Mouse (Mus musculus) left cerebral cortex, postnatal 36 days (tissue): Measurements from ENCODE around the gene Nfkbil1. TPM values are rescaled to one million over a fixed set of nuclear protein-coding genes. Genes with fewer than 3 reads are reported as not detected.

ENCODE experiments used
- DNase-seq, 2 experiments: peaks; one replicate each; pipeline ENCODE4 v3.0.0; 2021 to 2022; ENCODE audit warnings: low spot score in 2 of 2, mixed read lengths in 1 of 2
- intact Hi-C: fragments of 180-260 bp; cut with DNase I; formaldehyde crosslinking; loops from one replicate; pipeline ENCODE4 v1.15.1; 2025
- total RNA-seq, 2 experiments: library from RNA; stranded (reverse); gene quantifications; 2 replicates each; pipeline ENCODE4 v1.2.3; 2021

Gene Nfkbil1
- total RNA-seq, 2 experiments from 2014 or later: 15.5 to 16.6 TPM

- DNase-seq: no peak
- intact Hi-C loops: loop anchor here (5.0 kb wide), 1 partner anchor 47 kb away; no protein-coding TSS in a partner anchor
Measured at GRCm38 (mm10) chr17:35255704-35256103, 20.1 kb upstream of the Nfkbil1 start.

- intact Hi-C loops: loop anchor here (5.0 kb wide), 1 partner anchor 47 kb away; no protein-coding TSS in a partner anchor
- no peak for DNase-seq
Measured at GRCm38 (mm10) chr17:35255301-35255700, 19.7 kb upstream of the Nfkbil1 start.

GRCm38 (mm10) chr17:35254241-35255098 lies 18.9 kb upstream of the Nfkbil1 start:
- DNase-seq: no peak
- intact Hi-C loops: loop anchor here (5.0 kb wide), 1 partner anchor 48 kb away; no protein-coding TSS in a partner anchor

- intact Hi-C loops: no loop called here
- no peak for DNase-seq
Measured at GRCm38 (mm10) chr17:35253293-35254093, 17.9 kb upstream of the Nfkbil1 start.

- DNase-seq: no peak
- intact Hi-C loops: no loop called here
Measured at GRCm38 (mm10) chr17:35252619-35253292, 17.2 kb upstream of the Nfkbil1 start.

- no peak for DNase-seq
- intact Hi-C loops: no loop called here
Measured at GRCm38 (mm10) chr17:35251981-35252380, 16.4 kb upstream of the Nfkbil1 start.

- intact Hi-C loops: no loop called here
- no peak for DNase-seq
Measured at GRCm38 (mm10) chr17:35251162-35251719, 15.6 kb upstream of the Nfkbil1 start.

- intact Hi-C loops: no loop called here
- no peak for DNase-seq
Measured at GRCm38 (mm10) chr17:35250348-35251120, 14.9 kb upstream of the Nfkbil1 start.

- no peak for DNase-seq
- intact Hi-C loops: no loop called here
Measured at GRCm38 (mm10) chr17:35249451-35250197, 14.0 kb upstream of the Nfkbil1 start.

GRCm38 (mm10) chr17:35248986-35249385 lies 13.4 kb upstream of the Nfkbil1 start:
- intact Hi-C loops: no loop called here
- DNase-seq: no peak

GRCm38 (mm10) chr17:35247144-35247543 lies 11.6 kb upstream of the Nfkbil1 start:
- DNase-seq: no peak
- intact Hi-C loops: no loop called here

- intact Hi-C loops: no loop called here
Measured at GRCm38 (mm10) chr17:35245731-35246623, 10.4 kb upstream of the Nfkbil1 start.

GRCm38 (mm10) chr17:35244999-35245398 lies 9.4 kb upstream of the Nfkbil1 start:
- no peak for DNase-seq
- intact Hi-C loops: loop anchor here (5.0 kb wide), 1 partner anchor 408 kb away; the partner anchor contains the start of genes Dxo and Stk19

More at GRCm38 (mm10) chr17:35245731-35246623, 10.4 kb upstream of the Nfkbil1 start:
- DNase-seq: no peak

- peak; percentile 58 to 65 for DNase-seq
- intact Hi-C loops: loop anchor here (5.0 kb wide), 1 partner anchor 406 kb away; the partner anchor contains the start of genes Dxo and Stk19
Measured at GRCm38 (mm10) chr17:35243086-35243485, 7.5 kb upstream of the Nfkbil1 start.

GRCm38 (mm10) chr17:35242015-35242941 lies 6.7 kb upstream of the Nfkbil1 start:
- intact Hi-C loops: loop anchor here (5.0 kb wide), 1 partner anchor 405 kb away; the partner anchor contains the start of genes Dxo and Stk19
- peak in 1 of 2 experiments; percentile 43 for DNase-seq
